Mouse (Mus musculus): ENCODE data around the gene B4galt2.

GRCm38 (mm10) chr4:117885994-117886393 is 2.7 kb upstream of the B4galt2 start:
- no peak for TF ChIP-seq MYOD1 (IDR thresholded peaks at IDR 0.05; ENCODE audit: control insufficient read depth, insufficient read length, low read depth)
- TF ChIP-seq CTCF (IDR thresholded peaks at IDR 0.05; ENCODE audit: control insufficient read depth, insufficient read depth, insufficient read length), result no peak
- no peak for TF ChIP-seq MAX (IDR thresholded peaks at IDR 0.05)
- TF ChIP-seq FOSL1 (IDR thresholded peaks at IDR 0.05; ENCODE audit: insufficient read depth, low read length, poor library complexity, severe bottlenecking), result no peak
- no peak for TF ChIP-seq MYOG (IDR thresholded peaks at IDR 0.05; ENCODE audit: control insufficient read depth, extremely low read depth, insufficient read length)

All from C2C12 (cell line).